Mouse (Mus musculus) kidney, embryonic 16.5 days (tissue): ENCODE measurements around the gene Aox2. TPM values are rescaled to one million over a fixed set of nuclear protein-coding genes. Genes with fewer than 3 reads are reported as not detected.

ENCODE experiments used
- ATAC-seq: fragments of 200-750 bp; cut with Nextera tagmentation; 2 replicates; pipeline ENCODE4 v1.8.0; 2017; ENCODE audit warnings: moderate TSS enrichment; ENCODE audit not compliant: low FRiP score, low TSS enrichment
- H3K27ac ChIP-seq: fragments of 300-500 bp; sonication (generic); 2 replicates; pipeline ENCODE4 v1.5.1; 2014; ENCODE audit warnings: low read length
- H3K27me3 ChIP-seq: fragments of 300-500 bp; sonication (generic); 2 replicates; pipeline ENCODE4 v1.6.1; 2014; ENCODE audit warnings: low read length, control low read depth, mixed read lengths; ENCODE audit not compliant: insufficient read depth
- H3K36me3 ChIP-seq: fragments of 300-500 bp; sonication (generic); 2 replicates; pipeline ENCODE4 v1.6.1; 2014; ENCODE audit warnings: low read length, control low read depth, mixed read lengths; ENCODE audit not compliant: insufficient read depth
- H3K4me1 ChIP-seq: fragments of 300-500 bp; sonication (generic); 2 replicates; pipeline ENCODE4 v1.6.1; 2014; ENCODE audit warnings: low read length, control low read depth, mixed read lengths; ENCODE audit not compliant: insufficient read depth
- H3K4me2 ChIP-seq: fragments of 300-500 bp; sonication (generic); replicated peaks from 2 replicates; pipeline ENCODE4 v1.6.1; 2014; ENCODE audit warnings: low read depth, low read length
- H3K4me3 ChIP-seq: fragments of 300-500 bp; sonication (generic); 2 replicates; pipeline ENCODE4 v1.5.1; 2014; ENCODE audit warnings: mild to moderate bottlenecking, low read length
- H3K9ac ChIP-seq: fragments of 300-500 bp; sonication (generic); replicated peaks from 2 replicates; pipeline ENCODE4 v1.6.1; 2014; ENCODE audit warnings: low read length
- H3K9me3 ChIP-seq: fragments of 300-500 bp; sonication (generic); 2 replicates; pipeline ENCODE4 v1.6.1; 2016; ENCODE audit warnings: low read length, control low read depth
- WGBS: fragments of 180-500 bp; shearing (Covaris S2); extraction: QIAGEN DNeasy Blood & Tissue Kit; methylation state at CpG from one replicate; pipeline ENCODE4 v1.1.7; 2014; 5-methylcytosine and 5-hydroxymethylcytosine counted together
- polyA plus RNA-seq: library from polyadenylated mRNA; unstranded; fragments of >200 nt; fragmentation: Nextera tagmentation; extraction: Ambion mirVana; gene quantifications from 2 replicates; pipeline ENCODE4 v1.2.1, GENCODE M21; 2015

The Aox2 gene
- polyA plus RNA-seq, 1 experiment from 2014 or later, result 0.09 TPM

DNA sequence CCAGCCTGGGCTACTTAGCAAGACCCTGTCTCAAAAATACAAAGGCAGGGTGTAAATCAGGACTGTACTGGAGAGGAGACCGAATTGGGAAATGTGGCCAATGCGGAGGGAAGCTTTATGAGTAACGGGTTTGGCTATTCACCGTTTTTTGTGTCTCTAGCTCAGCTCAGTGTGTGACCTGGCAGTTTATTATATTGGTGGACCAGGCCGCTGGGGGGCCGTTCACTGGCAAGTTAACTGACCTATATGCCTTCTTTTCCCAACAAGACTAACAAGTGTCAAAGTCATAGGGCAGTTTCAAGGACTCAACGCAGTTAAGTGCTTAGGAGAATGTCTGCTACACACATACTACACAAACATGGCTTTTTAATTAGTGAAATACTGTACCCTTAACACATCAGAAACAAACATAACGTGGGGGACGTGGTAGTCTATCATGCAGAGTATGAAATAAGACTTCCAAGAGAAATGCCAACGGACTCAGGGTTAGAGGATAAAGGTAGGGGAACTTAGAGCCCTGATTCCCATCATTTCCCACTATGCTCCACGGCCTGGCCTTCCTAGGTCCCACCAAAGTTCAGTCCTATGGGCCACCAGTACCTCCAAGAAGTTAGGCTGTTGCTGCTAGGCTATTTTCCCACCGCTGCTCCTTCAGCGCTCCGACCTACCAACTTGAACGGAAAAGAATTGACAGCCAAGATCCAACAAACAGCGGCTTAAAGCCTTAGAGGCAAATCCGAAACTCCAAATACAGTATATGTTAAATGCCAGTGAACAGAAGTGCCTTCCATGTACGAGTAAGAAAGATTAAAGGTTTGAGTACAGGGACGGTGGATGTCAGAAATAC is 113.5 kb downstream of the Aox2 start:
- ATAC-seq, result no peak
- WGBS, result 36% methylated on average over 19 of the region's 19 CpGs

DNA sequence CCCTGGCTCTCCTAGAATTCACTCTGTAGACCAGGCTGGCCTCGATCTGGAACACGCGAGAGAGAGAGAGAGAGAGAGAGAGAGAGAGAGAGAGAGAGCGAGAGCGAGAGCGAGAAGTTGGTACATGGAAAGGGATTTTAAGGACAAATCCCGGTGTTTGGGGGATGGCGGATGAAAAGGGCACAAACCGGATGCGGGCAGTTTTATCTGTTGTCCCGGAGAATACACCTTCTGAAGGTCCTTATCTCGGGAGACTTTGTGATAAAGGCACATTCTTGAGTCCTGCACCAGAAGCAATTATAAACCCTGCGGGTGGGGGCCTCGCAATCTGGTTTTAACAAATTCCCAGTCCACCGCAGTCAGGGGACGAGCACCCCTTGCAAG is 114.1 kb downstream of the Aox2 start:
- H3K4me2 ChIP-seq, result peak overlapping the region; percentile 84
- peak overlapping the region; percentile 95 for H3K9ac ChIP-seq
- H3K4me1 ChIP-seq, result peaks cover 12% of the 10 kb centered on the region
- peaks cover 21% of the 10 kb centered on the region for H3K36me3 ChIP-seq
- H3K27ac ChIP-seq, result peak overlapping the region; percentile 99
- ATAC-seq, result peak; percentile 2; the same call in 1 of the 2 replicates
- WGBS, result 1% methylated on average over 16 of the region's 16 CpGs
- peak overlapping the region; percentile 92 for H3K4me3 ChIP-seq
- no peaks in the 10 kb centered on the region for H3K9me3 ChIP-seq
- no peaks in the 10 kb centered on the region for H3K27me3 ChIP-seq

More for the DNA sequence above, 113.5 kb downstream of the Aox2 start:
- Histone ChIP-seq H3K4me3 (peak overlapping the region; percentile 92), H3K9ac (peak overlapping the region; percentile 95), H3K27ac (peak overlapping the region; percentile 99), H3K9me3 (no peaks in the 10 kb centered on the region), H3K4me2 (peak overlapping the region; percentile 84), H3K4me1 (peaks cover 12% of the 10 kb centered on the region), H3K27me3 (no peaks in the 10 kb centered on the region), H3K36me3 (peaks cover 18% of the 10 kb centered on the region)

DNA sequence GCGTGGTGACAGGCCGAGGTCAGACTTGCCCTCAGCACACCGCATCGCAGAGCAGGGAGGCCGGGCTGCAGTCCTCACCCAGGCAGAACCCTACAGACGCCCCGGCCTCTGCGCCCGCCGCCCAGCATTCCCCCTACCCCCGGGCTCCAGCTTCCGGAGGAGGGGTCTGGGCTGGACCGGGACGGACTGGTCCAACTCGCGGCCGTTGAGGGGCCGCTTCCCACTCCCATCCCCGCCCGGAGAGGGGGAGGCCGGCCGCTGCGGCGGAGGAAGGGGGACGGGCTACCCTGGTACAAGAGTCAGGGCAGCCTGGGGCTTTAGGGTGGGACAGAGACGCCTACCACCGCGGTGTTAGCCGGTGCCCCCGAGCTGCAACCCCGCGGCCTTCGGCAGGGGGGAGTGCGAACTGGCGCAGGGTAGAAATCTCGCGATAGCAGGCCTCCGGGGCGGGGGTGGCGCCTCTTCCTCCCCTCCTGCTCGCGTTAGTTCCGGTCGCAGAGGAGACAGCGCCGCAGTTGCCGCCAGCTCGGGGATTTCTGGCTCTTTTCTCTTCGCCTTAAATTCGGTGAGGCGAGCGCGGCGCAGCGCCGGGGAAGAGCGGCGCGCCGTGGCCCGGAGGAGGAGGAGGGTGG is 114.6 kb downstream of the Aox2 start, which contains the start of gene Bzw1:
Gene Bzw1, plus strand, starts transcription at position 247 of the 632 bp plus-strand sequence.
- H3K4me3 ChIP-seq, result peak within 1 kb of the TSS; percentile 92
- peak within 1 kb of the TSS; percentile 99 for H3K27ac ChIP-seq
- H3K4me2 ChIP-seq, result peak within 1 kb of the TSS; percentile 84
- no peaks in the 10 kb centered on the region for H3K9me3 ChIP-seq
- no peaks in the 10 kb centered on the region for H3K27me3 ChIP-seq
- H3K4me1 ChIP-seq, result peaks cover 12% of the 10 kb centered on the region
- WGBS, result under 1% methylated on average over 37 of the region's 61 CpGs
- ATAC-seq, result peak; percentile 98
- H3K9ac ChIP-seq, result peak within 1 kb of the TSS; percentile 95
- peaks cover 24% of the 10 kb centered on the region for H3K36me3 ChIP-seq

DNA sequence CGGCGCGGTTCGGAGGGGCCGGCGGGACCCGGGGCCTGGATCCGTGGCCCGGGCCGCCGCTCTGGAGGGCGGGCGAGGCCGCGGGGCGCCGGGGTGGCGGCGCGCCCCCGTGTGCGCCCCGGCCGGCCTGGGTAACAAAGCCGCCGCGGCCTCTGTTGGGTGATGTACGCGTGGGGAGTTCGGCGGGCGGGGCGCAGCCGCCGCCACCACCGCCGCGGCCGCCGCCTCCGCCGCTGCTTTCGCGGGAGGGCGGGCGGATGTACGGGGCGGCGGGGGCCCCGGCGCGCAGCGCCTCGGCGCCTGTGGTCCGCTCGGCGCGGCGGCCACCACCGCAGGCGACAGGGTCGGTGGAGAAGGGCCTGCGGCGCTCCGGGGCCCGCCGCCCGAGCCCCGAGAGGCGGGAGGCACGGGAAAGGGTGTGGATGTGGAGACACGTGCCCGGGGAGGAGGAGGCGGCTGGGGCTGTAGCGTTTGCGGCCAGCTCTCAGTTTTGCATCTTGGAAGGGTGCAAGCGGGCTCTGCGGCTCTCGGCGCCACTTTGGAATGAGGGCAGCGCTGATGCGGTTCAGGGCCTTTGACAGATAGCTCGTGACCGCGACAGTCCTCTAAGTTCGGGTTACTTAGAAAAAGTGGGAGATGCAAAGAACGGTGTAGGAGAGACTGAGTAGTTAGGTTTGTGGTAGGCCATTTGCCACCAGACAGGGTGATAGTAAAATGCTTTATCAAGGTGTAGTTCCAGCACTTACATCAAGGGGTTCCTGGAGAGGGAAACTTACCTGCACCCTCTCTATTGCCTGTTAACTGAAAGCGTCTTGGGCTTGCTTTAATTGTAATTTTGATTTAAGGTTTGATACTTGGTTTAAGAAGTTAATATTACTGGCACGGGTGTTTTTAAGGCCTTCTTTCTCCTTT is 115.4 kb downstream of the Aox2 start:
- Histone ChIP-seq H3K4me3 (peak overlapping the region; percentile 92), H3K4me1 (peaks cover 12% of the 10 kb centered on the region), H3K36me3 (peaks cover 32% of the 10 kb centered on the region), H3K4me2 (peak overlapping the region; percentile 74), H3K27ac (peak overlapping the region; percentile 99), H3K27me3 (no peaks in the 10 kb centered on the region), H3K9ac (peak overlapping the region; percentile 95), H3K9me3 (no peaks in the 10 kb centered on the region)
- WGBS, result under 1% methylated on average over 52 of the region's 90 CpGs
- peak; percentile 55 for ATAC-seq

DNA sequence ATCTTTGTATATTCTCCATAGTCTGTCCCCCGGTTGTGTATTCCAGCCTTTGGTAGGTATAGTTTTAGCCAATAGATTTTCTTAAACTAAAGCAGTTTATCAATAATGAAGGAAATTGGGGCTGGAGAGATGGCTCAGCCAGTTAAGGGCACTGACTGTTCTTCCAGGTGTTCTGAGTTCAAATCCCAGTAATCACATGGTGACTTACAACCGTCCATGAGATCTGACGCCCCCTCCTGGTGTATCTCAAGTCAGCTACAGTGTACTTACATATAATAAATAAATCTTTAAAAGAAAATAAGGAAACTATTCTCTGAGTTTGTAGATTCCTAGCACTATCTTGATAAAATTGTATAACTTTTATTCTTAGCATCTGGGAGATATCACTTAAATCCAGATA is 117.2 kb downstream of the Aox2 start:
- H3K4me2 ChIP-seq, result no peak overlapping the region
- H3K4me1 ChIP-seq, result peaks cover 12% of the 10 kb centered on the region
- H3K9me3 ChIP-seq, result no peaks in the 10 kb centered on the region
- H3K36me3 ChIP-seq, result peaks cover 44% of the 10 kb centered on the region
- no peaks in the 10 kb centered on the region for H3K27me3 ChIP-seq
- H3K4me3 ChIP-seq, result no peak overlapping the region
- H3K27ac ChIP-seq, result no peak overlapping the region
- no peak for ATAC-seq
- no peak overlapping the region for H3K9ac ChIP-seq
- WGBS, result 92% methylated on average over 3 of the region's 3 CpGs

DNA sequence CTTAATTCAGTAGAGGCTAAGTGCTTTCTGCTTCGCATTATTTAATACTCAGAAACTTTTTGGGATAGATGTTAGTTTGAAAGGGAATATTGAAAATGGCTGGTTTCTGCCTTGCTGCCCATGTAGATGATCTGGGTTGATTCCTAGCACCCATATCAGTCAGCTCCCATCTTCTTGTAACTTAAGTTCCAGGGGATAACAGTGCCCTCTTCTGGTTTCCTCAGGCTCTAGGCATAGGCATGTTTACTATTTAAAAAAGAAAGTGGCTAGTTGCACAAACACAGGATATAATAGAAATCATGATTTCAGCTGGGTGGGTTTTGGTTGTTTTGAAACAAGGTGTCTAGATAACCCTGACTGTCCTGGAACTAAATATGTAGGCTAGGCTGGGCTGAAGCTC is 118.1 kb downstream of the Aox2 start:
- no peak overlapping the region for H3K4me2 ChIP-seq
- H3K36me3 ChIP-seq, result peaks cover 52% of the 10 kb centered on the region
- no peak for ATAC-seq
- no peak overlapping the region for H3K27ac ChIP-seq
- H3K9me3 ChIP-seq, result no peaks in the 10 kb centered on the region
- H3K27me3 ChIP-seq, result no peaks in the 10 kb centered on the region
- no peak overlapping the region for H3K4me3 ChIP-seq
- no peak overlapping the region for H3K9ac ChIP-seq
- H3K4me1 ChIP-seq, result peaks cover 12% of the 10 kb centered on the region
- 100% methylated on average over 1 of the region's 1 CpGs for WGBS

DNA sequence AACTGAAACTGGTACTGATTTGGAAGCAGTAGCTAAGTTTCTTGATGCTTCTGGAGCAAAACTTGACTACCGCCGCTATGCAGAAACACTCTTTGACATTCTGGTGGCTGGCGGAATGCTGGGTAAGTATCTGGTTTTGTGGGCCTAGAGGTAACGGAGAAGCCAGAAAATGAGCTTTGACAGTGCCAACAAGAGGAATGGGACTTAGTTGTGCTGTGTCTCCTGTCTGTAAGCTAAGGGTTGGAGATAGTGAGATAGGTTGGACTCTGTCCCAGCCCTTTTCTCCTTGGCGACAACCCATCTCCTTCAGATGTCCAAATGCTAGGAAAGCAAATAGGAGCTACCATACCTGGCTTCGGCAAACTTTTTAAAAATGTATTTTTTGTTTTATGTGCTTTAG is 119.6 kb downstream of the Aox2 start:
- H3K4me3 ChIP-seq, result no peak overlapping the region
- no peak for ATAC-seq
- 97% methylated on average over 6 of the region's 6 CpGs for WGBS
- no peak overlapping the region for H3K4me2 ChIP-seq
- no peak overlapping the region for H3K27ac ChIP-seq
- H3K9me3 ChIP-seq, result no peaks in the 10 kb centered on the region
- no peaks in the 10 kb centered on the region for H3K27me3 ChIP-seq
- H3K36me3 ChIP-seq, result peaks cover 64% of the 10 kb centered on the region
- H3K9ac ChIP-seq, result no peak overlapping the region
- peaks cover 4% of the 10 kb centered on the region; the same call in 1 of the 2 replicates for H3K4me1 ChIP-seq

DNA sequence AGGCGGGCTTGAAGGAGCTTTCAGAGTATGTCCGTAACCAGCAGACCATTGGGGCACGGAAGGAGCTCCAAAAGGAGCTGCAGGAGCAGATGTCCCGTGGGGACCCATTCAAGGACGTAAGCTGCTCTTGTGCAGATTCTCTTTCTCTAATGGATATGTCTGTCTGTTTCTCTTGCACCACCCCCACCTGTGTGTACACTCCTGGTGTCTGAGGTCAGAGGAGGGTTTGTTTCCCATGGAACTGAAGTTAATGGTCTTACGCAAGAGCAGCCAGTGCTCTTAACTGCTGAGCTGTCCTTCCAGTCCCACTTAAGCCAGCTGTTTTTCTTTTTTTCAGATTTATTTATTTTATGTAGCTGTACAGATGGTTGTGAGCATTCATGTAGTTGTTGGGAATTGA is 123.3 kb downstream of the Aox2 start:
- Histone ChIP-seq H3K9me3 (no peaks in the 10 kb centered on the region), H3K27ac (no peak overlapping the region), H3K4me1 (no peaks in the 10 kb centered on the region), H3K9ac (no peak overlapping the region), H3K36me3 (peaks cover 71% of the 10 kb centered on the region), H3K27me3 (no peaks in the 10 kb centered on the region), H3K4me2 (no peak overlapping the region), H3K4me3 (no peak overlapping the region)
- ATAC-seq, result no peak
- WGBS, result 87% methylated on average over 6 of the region's 6 CpGs

DNA sequence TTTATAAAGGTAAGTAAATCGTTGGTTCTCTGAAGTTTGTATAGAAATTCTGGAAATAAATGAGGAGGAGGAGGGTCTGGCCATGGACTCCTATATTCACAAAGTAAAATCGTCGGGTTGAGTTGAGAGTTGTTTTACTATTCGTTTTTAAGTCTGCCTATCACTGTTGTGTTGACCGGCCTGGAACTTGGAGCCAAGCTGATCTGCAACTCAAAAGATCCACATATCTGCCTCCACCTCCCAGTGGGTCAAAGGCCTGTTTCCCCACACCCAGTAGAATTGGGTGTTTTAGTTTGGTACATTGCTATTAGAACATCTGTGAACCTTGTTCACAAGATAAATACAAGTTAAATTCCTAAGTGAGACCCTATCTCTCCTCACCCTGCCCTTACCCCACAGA is 125.6 kb downstream of the Aox2 start:
- WGBS, result 95% methylated on average over 5 of the region's 5 CpGs
- no peaks in the 10 kb centered on the region for H3K27me3 ChIP-seq
- H3K9ac ChIP-seq, result no peak overlapping the region
- H3K4me3 ChIP-seq, result no peak overlapping the region
- no peak overlapping the region for H3K4me2 ChIP-seq
- peaks cover 60% of the 10 kb centered on the region for H3K36me3 ChIP-seq
- ATAC-seq, result no peak
- no peaks in the 10 kb centered on the region for H3K4me1 ChIP-seq
- H3K9me3 ChIP-seq, result no peaks in the 10 kb centered on the region
- H3K27ac ChIP-seq, result no peak overlapping the region
